Mouse (Mus musculus): ENCODE data around the gene Espnl. TPM values are rescaled to one million over a fixed set of nuclear protein-coding genes. Genes with fewer than 3 reads are reported as not detected.

The Espnl gene
- not detected for total RNA-seq (2021)
- long read RNA-seq, experiment 1: 0 reads
- long read RNA-seq, experiment 2: 0 reads

GRCm38 (mm10) chr1:91321760-91322438 is at the start of gene Espnl:
TSS of gene Espnl (plus strand) at chr1:91322075.
- DNase-seq: peak; percentile 23 to 37

- DNase-seq: no peak
These were observed 49.6 kb upstream of the Espnl start for GRCm38 (mm10) chr1:91272260-91272659.

- DNase-seq: no peak
These were observed 45.3 kb upstream of the Espnl start for GRCm38 (mm10) chr1:91276581-91276980.

GRCm38 (mm10) chr1:91277480-91277879 is 44.4 kb upstream of the Espnl start:
- DNase-seq: no peak

- no peak for DNase-seq
These were observed 43.3 kb upstream of the Espnl start for GRCm38 (mm10) chr1:91278410-91279119.

- DNase-seq: no peak
These were observed 42.7 kb upstream of the Espnl start for GRCm38 (mm10) chr1:91279126-91279525.

GRCm38 (mm10) chr1:91282582-91282981 is 39.3 kb upstream of the Espnl start:
- DNase-seq: no peak

- DNase-seq: no peak
These were observed 32.5 kb upstream of the Espnl start for GRCm38 (mm10) chr1:91289375-91289774.

GRCm38 (mm10) chr1:91292101-91292825 is 29.6 kb upstream of the Espnl start:
- DNase-seq: no peak

GRCm38 (mm10) chr1:91295544-91295943 is 26.3 kb upstream of the Espnl start:
- DNase-seq: no peak

GRCm38 (mm10) chr1:91297799-91298744 is 23.8 kb upstream of the Espnl start, which contains the start of gene Scly:
TSS of gene Scly (plus strand) at chr1:91298338.
- DNase-seq: peak; percentile 96 to 98

GRCm38 (mm10) chr1:91299026-91299706 is 22.7 kb upstream of the Espnl start:
- peak in 1 of 2 experiments; percentile 22 for DNase-seq

GRCm38 (mm10) chr1:91299707-91300426 is 22.0 kb upstream of the Espnl start:
- DNase-seq: peak; percentile 71 to 76

GRCm38 (mm10) chr1:91301206-91301920 is 20.5 kb upstream of the Espnl start:
- DNase-seq: peak; percentile 12 to 22

- no peak for DNase-seq
These were observed 19.9 kb upstream of the Espnl start for GRCm38 (mm10) chr1:91302021-91302420.

- DNase-seq: no peak
These were observed 17.3 kb upstream of the Espnl start for GRCm38 (mm10) chr1:91304621-91305020.

- DNase-seq: no peak
These were observed 12.3 kb upstream of the Espnl start for GRCm38 (mm10) chr1:91309366-91310085.

GRCm38 (mm10) chr1:91312273-91312672 is 9.6 kb upstream of the Espnl start:
- DNase-seq: no peak

GRCm38 (mm10) chr1:91313251-91313650 is 8.6 kb upstream of the Espnl start:
- DNase-seq: peak; percentile 36 to 39

Measured in heart, adult 18-20 months (tissue).